Mouse (Mus musculus) spleen, adult 2 months (tissue): Measurements from ENCODE around the gene Gm3839. TPM values are rescaled to one million over a fixed set of nuclear protein-coding genes. Genes with fewer than 3 reads are reported as not detected.

Source experiments
- DNase-seq, 2 experiments: peaks; one replicate each; pipeline versions ENCODE4 v3.0.0 to v3.0.0-alpha.2; 2012 to 2021; ENCODE audit warnings: low spot score in 2 of 2, low read depth in 1 of 2
- H3K27ac ChIP-seq: fragments of 200-500 bp; 2 replicates; pipeline ENCODE4 v1.5.1; 2012; ENCODE audit warnings: low read length, inconsistent platforms; ENCODE audit not compliant: insufficient read depth
- H3K27me3 ChIP-seq: fragments of 200-500 bp; 2 replicates; pipeline ENCODE4 v1.6.1; 2012; ENCODE audit warnings: mild to moderate bottlenecking, moderate library complexity, low read length, inconsistent platforms; ENCODE audit not compliant: control insufficient read depth, insufficient read depth
- H3K36me3 ChIP-seq: fragments of 200-500 bp; 2 replicates; pipeline ENCODE4 v1.6.1; 2012; ENCODE audit warnings: mild to moderate bottlenecking, low read length, inconsistent platforms; ENCODE audit not compliant: control insufficient read depth, insufficient read depth
- H3K4me1 ChIP-seq: fragments of 200-500 bp; 2 replicates; pipeline ENCODE4 v1.6.1; 2011; ENCODE audit warnings: inconsistent platforms; ENCODE audit not compliant: control insufficient read depth, insufficient read depth, insufficient read length
- H3K4me3 ChIP-seq: fragments of 200-500 bp; 2 replicates; pipeline ENCODE4 v1.5.1; 2011; ENCODE audit warnings: mild to moderate bottlenecking, inconsistent platforms; ENCODE audit not compliant: insufficient read depth, insufficient read length; ENCODE audit errors: extremely low read depth
- CTCF ChIP-seq: fragments of 200-500 bp; IDR thresholded peaks from 2 replicates; pipeline ENCODE4 v1.5.1; 2011; ENCODE audit warnings: mild to moderate bottlenecking, inconsistent platforms; ENCODE audit not compliant: insufficient read depth, insufficient read length, insufficient replicate concordance; ENCODE audit errors: extremely low read depth
- POLR2A ChIP-seq: fragments of 200-500 bp; IDR thresholded peaks from 2 replicates; pipeline ENCODE4 v1.6.1; 2011; ENCODE audit warnings: low read depth, low read length, inconsistent platforms
- WGBS: fragments of 180-500 bp; shearing (Covaris S2); methylation state at CpG from one replicate; pipeline ENCODE4 v1.1.7; 2018; 5-methylcytosine and 5-hydroxymethylcytosine counted together
- polyA plus RNA-seq: library from polyadenylated mRNA; depleted of rRNA; stranded (reverse); fragments of >200 nt; gene quantifications from 2 replicates; pipeline ENCODE4 v1.2.3, GENCODE M21; 2012; rRNA removed

The Gm3839 gene
- polyA plus RNA-seq, 1 experiment, result not detected

- WGBS, result 87% methylated on average over 4 of the region's 4 CpGs
- no peak overlapping the region for H3K27ac ChIP-seq
- no peaks in the 10 kb centered on the region for H3K27me3 ChIP-seq
- no peaks in the 10 kb centered on the region for H3K4me1 ChIP-seq
- DNase-seq, result no peak
- no peaks in the 10 kb centered on the region for H3K36me3 ChIP-seq
- TF ChIP-seq CTCF (no peak), POLR2A (no peak)
- no peak overlapping the region for H3K4me3 ChIP-seq
Measured at GRCm38 (mm10) chr14:11257161-11257705, 99.3 kb downstream of the Gm3839 start.

DNA sequence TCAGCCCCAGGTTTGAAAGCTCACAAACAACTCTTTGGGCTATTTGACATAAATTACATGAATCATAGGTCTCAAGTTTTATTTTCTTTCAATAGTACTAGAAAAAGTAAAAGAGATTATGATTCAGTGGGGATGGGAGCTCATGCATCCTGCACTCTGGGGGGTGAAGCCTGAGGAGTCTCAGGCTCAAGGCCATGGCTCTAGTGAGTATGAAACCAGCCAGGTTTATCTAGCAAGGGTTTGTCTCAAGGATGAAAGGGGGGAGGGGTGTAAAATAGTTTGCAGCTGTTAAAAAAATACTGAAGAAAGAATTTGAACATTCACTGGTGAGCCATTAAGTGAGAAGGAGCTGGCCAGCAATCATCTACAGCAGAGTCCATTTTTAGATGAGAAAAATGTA, 108.5 kb downstream of the Gm3839 start:
- TF ChIP-seq POLR2A (no peak), CTCF (no peak)
- Histone ChIP-seq H3K4me3 (no peak overlapping the region), H3K4me1 (no peaks in the 10 kb centered on the region), H3K27me3 (no peaks in the 10 kb centered on the region), H3K27ac (no peak overlapping the region), H3K36me3 (no peaks in the 10 kb centered on the region)
- no peak for DNase-seq

DNA sequence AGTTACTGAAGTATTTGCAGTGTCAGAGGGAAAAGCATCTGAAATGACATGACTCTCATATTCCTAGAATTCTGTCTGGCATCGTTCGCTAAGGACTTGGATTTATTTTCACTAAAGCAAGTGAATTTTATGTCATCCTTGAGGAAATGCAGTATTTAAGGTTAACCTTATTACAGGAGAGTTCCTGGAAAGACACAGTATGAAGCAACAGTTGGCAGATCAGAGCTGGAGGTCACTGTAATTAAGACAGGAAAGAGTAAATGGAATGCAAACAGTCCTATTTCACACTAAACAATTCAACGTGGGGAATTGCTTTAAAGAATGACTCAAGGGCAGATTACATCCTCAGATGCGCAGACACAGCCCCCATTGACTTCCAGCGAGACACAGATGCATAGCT, 112.0 kb downstream of the Gm3839 start:
- no peaks in the 10 kb centered on the region for H3K36me3 ChIP-seq
- TF ChIP-seq CTCF (no peak), POLR2A (no peak)
- H3K4me1 ChIP-seq, result no peaks in the 10 kb centered on the region
- 56% methylated on average over 5 of the region's 5 CpGs for whole genome bisulfite sequencing
- DNase-seq, result no peak
- no peak overlapping the region for H3K4me3 ChIP-seq
- no peaks in the 10 kb centered on the region for H3K27me3 ChIP-seq
- no peak overlapping the region for H3K27ac ChIP-seq

DNA sequence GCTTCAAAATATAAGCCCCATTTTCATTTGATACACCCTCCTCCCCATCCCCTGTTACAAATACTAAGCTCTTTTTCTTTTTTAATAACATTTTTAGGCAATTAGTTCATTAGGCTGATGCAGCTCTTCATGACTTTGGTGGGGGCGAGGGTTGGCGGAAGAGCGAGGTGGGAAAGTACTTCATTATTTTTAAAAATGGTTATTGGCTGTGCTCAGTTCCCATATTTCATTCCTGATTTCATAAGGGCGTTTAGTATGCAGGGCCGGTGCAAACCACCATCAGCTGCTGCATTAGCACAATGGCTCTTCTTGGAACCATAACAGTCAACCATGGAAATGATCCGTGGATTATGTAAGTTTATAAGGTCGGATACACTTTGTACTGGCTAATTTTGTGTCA, 124.4 kb downstream of the Gm3839 start:
- no peaks in the 10 kb centered on the region for H3K36me3 ChIP-seq
- no peaks in the 10 kb centered on the region for H3K27me3 ChIP-seq
- no peak overlapping the region for H3K27ac ChIP-seq
- TF ChIP-seq POLR2A (no peak), CTCF (no peak)
- DNase-seq, result no peak
- H3K4me3 ChIP-seq, result no peak overlapping the region
- no peaks in the 10 kb centered on the region for H3K4me1 ChIP-seq
- WGBS, result 90% methylated on average over 7 of the region's 7 CpGs

Other genes with a start within 250 kb of the Gm3839 start
- gene Fhit, start 194.7 kb downstream of the Gm3839 start, polyA plus RNA-seq, result 1.3 and 2.0 TPM in 2 replicates
- gene Ptprg, start 196.8 kb upstream of the Gm3839 start, polyA plus RNA-seq, result 4.9 and 7.3 TPM in 2 replicates